Mouse (Mus musculus) adipose tissue, adult 10 weeks (tissue): ENCODE results near the gene Mansc1. TPM values are rescaled to one million over a fixed set of nuclear protein-coding genes. Genes with fewer than 3 reads are reported as not detected.

Experiments
- polyA plus RNA-seq: library from polyadenylated mRNA; stranded (reverse); fragments of 350-450 nt; fragmentation: Illumina TruSeq; extraction: RNeasy Lipid Tissue Mini Kit (QIAGEN cat#74804); gene quantifications from one replicate; pipeline ENCODE4 v1.2.3, GENCODE M21; 2014; ENCODE audit warnings: low read depth, low replicate concordance

The Mansc1 gene
- 4.6 TPM for polyA plus RNA-seq

DNA sequence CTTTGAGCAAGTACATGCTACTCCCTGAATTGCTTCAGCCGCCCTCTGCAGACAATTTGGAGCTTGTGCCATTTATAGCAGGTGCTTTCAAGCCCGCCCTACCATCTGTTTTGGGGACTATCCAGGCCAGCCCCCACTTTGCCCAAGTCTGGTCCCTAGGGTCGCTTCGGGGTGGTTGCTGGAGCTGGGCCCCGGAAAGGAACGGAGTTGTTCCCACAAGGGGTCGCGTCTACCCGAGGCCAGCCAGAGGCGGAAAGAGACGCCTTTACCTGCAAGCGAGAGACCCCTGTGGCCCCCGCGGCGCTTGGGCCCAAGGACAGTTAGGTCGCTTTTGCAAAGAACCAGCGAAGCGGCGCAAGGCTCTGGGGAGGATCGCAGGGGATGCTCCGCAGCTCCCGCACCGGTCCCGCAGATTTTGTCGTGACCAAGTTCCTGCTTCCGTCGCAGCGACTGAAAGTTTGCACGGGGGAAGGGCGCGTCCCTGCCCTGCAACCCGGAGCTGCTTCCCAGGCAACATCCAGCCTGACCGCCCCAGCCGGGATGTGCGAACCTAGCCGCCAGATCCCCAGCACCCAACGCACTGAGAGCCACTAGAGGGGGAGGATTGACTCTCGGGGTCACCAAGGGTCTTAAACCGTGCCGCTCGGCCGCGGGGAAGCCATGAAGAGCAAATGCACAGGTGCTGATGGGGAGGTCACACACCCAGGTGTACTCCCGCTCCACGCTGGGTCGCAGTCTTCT, at the start of gene Mansc1:
Gene Mansc1 (minus strand): TSS at position 542 of the 741 bp plus-strand sequence.

DNA sequence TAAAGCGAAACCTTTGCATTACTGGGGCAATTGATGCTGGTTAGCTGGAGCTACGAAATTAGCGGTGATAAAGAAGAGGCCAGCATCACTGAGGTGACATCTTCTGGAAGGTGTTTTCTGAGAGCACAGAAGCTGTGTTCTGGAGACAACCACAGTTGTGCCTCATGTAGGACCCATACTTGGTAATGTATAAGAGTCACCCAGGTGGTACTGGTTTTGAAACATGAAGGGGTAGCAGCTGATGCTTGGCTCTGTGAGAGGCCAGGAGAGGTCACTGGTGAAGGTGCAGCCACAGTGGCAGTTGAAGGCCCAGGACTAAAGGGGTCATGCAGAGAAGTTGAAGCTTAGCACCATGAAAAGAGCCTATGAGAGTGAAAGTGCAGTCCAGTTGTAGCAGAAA, 6.9 kb upstream of the Mansc1 start, which contains the start of gene Borcs5:
Gene Borcs5 (plus strand): TSS at position 301 of the 400 bp plus-strand sequence.

DNA sequence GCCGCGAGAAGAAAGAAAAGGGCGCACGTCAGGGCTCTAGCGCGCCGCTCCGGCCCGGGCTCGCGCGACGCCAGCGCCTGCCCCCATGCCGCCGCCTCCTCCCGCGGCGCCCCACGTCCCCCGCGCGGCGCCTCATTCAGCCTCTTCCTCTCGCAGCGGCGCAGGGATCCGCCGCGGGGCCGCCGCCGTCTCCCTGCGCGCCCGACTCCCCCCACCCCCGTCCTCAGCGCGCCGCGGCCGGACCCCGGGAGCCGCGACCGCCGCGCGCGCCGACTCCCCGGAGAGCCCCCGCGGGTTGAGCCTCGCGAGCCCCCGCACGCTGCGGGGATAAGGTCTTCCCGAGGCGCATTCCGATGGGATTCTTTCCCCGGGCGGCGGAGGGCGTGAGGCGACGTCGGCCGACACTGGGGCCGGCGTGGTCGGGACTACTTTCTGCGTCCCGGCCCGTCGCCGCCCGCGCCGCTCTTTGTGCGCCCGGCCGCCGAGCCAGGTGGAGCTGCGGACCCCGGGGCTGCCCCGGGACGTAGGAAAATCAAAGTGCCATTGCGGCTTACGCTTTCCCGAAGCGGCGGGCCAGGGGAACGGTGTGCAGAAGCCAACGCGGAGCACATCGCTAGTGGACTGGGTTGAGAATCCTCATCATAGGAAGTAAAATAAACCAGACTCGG, 65.3 kb downstream of the Mansc1 start, which contains the start of gene Lrp6:
Gene Lrp6 (minus strand): TSS at position 148 of the 668 bp plus-strand sequence.

Other genes with a start within 250 kb of the Mansc1 start
- gene Bcl2l14, start 236.2 kb downstream of the Mansc1 start, polyA plus RNA-seq = 19.5 TPM
- 31.2 TPM for gene Lrp6, start 65.5 kb downstream of the Mansc1 start, polyA plus RNA-seq
- gene Borcs5, start 7.0 kb upstream of the Mansc1 start, polyA plus RNA-seq = 12.3 TPM
- gene Dusp16, start 160.1 kb upstream of the Mansc1 start, polyA plus RNA-seq = 14.2 TPM
- gene Crebl2, start 197.7 kb upstream of the Mansc1 start, polyA plus RNA-seq = 20.8 TPM